Mouse (Mus musculus) stomach, embryonic 15.5 days (tissue): ENCODE measurements around the gene Ttc21b. TPM values are rescaled to one million over a fixed set of nuclear protein-coding genes. Genes with fewer than 3 reads are reported as not detected.

Experiments
- ATAC-seq: fragments of 200-750 bp; cut with Nextera tagmentation; 2 replicates; pipeline ENCODE4 v1.8.0; 2017; ENCODE audit warnings: low read depth, moderate number of reproducible peaks, moderate TSS enrichment; ENCODE audit not compliant: insufficient read depth, low FRiP score
- H3K27ac ChIP-seq: fragments of 300-500 bp; sonication (generic); 2 replicates; pipeline ENCODE4 v1.5.1; 2015; ENCODE audit warnings: mild to moderate bottlenecking, inconsistent platforms
- H3K27me3 ChIP-seq: fragments of 300-500 bp; sonication (generic); replicated peaks from 2 replicates; pipeline ENCODE4 v1.6.1; 2015; ENCODE audit warnings: inconsistent platforms
- H3K36me3 ChIP-seq: fragments of 300-500 bp; sonication (generic); 2 replicates; pipeline ENCODE4 v1.6.1; 2015; ENCODE audit warnings: inconsistent platforms
- H3K4me1 ChIP-seq: fragments of 300-500 bp; sonication (generic); 2 replicates; pipeline ENCODE4 v1.6.1; 2015; ENCODE audit warnings: inconsistent platforms
- H3K4me2 ChIP-seq: fragments of 300-500 bp; sonication (generic); 2 replicates; pipeline ENCODE4 v1.6.1; 2015; ENCODE audit warnings: mild to moderate bottlenecking, inconsistent platforms
- H3K4me3 ChIP-seq: fragments of 300-500 bp; sonication (generic); replicated peaks from 2 replicates; pipeline ENCODE4 v1.5.1; 2015; ENCODE audit warnings: inconsistent platforms
- H3K9ac ChIP-seq: fragments of 300-500 bp; sonication (generic); 2 replicates; pipeline ENCODE4 v1.6.1; 2015; ENCODE audit warnings: inconsistent platforms
- H3K9me3 ChIP-seq: fragments of 300-500 bp; sonication (generic); 2 replicates; pipeline ENCODE4 v1.6.1; 2016; ENCODE audit warnings: inconsistent platforms
- WGBS: fragments of 180-500 bp; shearing (Covaris S2); methylation state at CpG from one replicate; pipeline ENCODE4 v1.1.7; 2015; 5-methylcytosine and 5-hydroxymethylcytosine counted together
- polyA plus RNA-seq: library from polyadenylated mRNA; unstranded; fragments of >200 nt; fragmentation: Nextera tagmentation; extraction: Ambion mirVana; gene quantifications from 2 replicates; pipeline ENCODE4 v1.2.1, GENCODE M21; 2015

Gene Ttc21b
- polyA plus RNA-seq, 1 experiment from 2014 or later = 11.5 TPM

DNA sequence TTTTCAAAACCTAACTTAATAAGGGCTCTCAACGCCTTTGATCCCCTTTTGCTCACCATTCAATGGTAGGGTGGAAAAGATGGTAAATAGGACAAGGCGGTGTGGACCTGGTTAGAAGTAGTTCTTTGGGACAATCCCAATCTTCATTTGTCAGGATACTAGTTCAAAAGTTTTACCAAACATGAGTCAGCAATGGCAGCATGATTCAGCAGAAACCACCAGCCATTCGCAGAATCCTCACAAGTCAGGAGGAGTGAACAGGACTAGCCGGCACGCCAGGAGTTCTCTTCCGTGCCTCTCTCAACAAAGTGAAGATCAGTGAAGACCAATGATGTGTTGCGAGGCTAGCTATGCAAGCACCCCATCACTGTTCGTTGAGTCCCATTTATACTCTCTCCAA lies 91.4 kb downstream of the Ttc21b start:
- ATAC-seq = no peak
- Histone ChIP-seq H3K9me3 (no peaks in the 10 kb centered on the region), H3K9ac (no peak overlapping the region), H3K4me2 (no peak overlapping the region), H3K4me1 (no peaks in the 10 kb centered on the region), H3K27ac (no peak overlapping the region), H3K27me3 (no peaks in the 10 kb centered on the region), H3K4me3 (no peak overlapping the region), H3K36me3 (no peaks in the 10 kb centered on the region)
- WGBS = 93% methylated on average over 8 of the region's 8 CpGs

DNA sequence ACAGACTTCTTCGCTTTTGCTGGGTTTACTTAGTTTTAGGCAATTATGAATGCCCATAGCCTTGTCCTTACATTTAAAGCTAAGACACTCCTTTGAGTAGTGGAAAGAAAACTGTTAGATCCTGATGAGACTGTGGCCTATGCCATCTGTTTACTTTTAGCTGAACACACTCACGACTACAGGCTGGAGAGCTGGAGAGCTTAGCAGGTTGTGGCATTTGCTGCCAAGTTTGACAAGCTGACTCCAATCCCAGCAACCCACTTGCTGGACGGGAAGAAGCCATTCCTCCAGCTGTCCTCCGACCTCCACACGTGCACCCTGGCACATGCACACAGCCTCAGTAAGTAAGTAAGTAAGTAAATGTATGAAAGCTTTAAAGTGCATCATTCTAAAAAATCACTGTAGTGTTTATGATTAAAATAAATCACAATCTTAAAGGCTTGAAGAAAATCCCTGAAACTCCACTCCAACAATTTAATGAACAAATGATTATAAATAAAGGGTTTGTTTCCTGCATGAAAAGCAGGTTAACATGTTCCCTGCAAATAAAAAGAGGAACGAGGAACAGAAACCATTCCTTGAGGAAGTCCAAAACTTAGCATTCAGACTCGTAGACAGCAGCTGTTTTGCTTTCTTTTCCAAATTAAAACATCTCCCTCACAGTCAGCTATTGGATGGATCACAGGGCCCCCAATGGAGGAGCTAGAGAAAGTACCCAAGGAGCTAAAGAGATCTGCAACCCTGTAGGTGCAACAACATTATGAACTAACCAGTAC lies 98.1 kb downstream of the Ttc21b start:
- Histone ChIP-seq H3K4me3 (no peak overlapping the region), H3K27me3 (no peaks in the 10 kb centered on the region), H3K9ac (no peak overlapping the region), H3K27ac (no peak overlapping the region), H3K36me3 (no peaks in the 10 kb centered on the region), H3K9me3 (no peaks in the 10 kb centered on the region), H3K4me1 (no peaks in the 10 kb centered on the region), H3K4me2 (no peak overlapping the region)
- WGBS = 37% methylated on average over 7 of the region's 7 CpGs
- ATAC-seq = no peak

DNA sequence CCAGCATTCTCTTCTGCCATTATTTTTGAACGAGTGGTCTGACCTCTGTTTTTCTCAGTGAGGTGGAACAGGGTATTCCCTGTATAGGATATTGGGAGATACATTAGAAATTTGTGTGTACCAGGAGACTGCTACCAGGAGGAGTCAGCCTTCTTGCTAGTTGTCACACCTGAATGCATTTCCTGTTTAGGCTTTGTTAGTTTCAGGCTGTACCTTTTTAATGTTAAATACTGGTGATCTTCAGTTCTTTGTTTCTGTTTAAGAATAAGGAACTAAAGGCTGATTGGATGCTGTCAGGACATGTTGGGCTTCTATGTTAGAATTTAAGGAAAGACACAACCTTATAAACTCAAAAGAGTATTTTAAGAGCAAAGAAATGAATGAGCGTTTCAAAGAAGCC lies 105.0 kb downstream of the Ttc21b start:
- no peaks in the 10 kb centered on the region for H3K27me3 ChIP-seq
- no peaks in the 10 kb centered on the region for H3K9me3 ChIP-seq
- no peak overlapping the region for H3K27ac ChIP-seq
- no peak overlapping the region for H3K4me3 ChIP-seq
- H3K4me1 ChIP-seq = no peaks in the 10 kb centered on the region
- no peak overlapping the region for H3K9ac ChIP-seq
- no peak for ATAC-seq
- H3K4me2 ChIP-seq = no peak overlapping the region
- 73% methylated on average over 2 of the region's 2 CpGs for WGBS
- no peaks in the 10 kb centered on the region for H3K36me3 ChIP-seq

DNA sequence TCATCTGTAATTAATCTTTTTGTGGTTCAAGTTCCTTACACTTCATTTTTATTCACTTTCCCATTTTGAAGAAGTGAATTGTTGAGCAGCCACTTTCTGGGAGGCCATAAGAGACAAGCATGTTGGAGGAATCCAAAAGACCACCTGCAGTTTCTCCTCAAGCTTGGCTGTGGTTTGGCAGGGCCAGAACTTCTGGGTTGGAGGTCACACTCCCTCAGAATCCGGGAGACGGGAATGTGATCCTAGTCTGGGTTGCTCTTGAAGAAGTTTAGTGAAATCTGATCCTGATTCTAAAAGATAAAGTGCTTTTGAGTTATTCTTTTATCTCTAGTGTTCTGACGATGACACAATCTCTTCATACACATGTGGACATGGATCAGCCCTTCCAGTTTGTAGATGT lies 105.9 kb downstream of the Ttc21b start:
- no peak for ATAC-seq
- H3K4me3 ChIP-seq = no peak overlapping the region
- no peaks in the 10 kb centered on the region for H3K36me3 ChIP-seq
- no peak overlapping the region for H3K27ac ChIP-seq
- 33% methylated on average over 3 of the region's 3 CpGs for WGBS
- no peaks in the 10 kb centered on the region for H3K9me3 ChIP-seq
- H3K4me1 ChIP-seq = no peaks in the 10 kb centered on the region
- no peak overlapping the region for H3K4me2 ChIP-seq
- no peak overlapping the region for H3K9ac ChIP-seq
- no peaks in the 10 kb centered on the region for H3K27me3 ChIP-seq

DNA sequence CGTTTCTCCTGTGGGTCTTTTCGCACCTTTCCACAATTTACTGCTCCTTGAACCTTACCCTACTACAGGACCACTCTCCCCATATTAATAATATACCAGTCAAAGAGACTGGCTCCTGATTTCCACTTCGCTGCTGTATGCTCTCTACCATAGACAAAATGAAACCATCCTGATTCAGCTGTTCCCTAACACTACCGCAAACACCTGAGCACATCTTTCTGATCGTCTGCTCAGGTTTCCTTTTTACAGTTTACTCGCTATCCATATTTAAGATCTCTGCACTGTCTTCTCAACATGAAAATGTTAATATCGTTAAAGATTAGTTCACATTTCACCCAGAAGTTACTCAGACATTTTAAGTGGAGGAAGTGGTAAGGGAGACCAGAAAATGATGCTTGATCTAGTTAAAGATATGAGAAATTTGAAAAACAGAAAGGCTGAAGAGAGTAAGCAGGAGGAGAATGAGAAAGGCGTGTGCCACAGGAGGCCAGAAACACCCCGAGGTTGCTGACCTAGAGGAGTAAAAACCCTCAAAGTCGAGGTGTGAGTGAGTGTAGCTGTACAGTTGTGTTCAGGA lies 107.7 kb downstream of the Ttc21b start:
- WGBS = 77% methylated on average over 10 of the region's 10 CpGs
- H3K9me3 ChIP-seq = no peaks in the 10 kb centered on the region

DNA sequence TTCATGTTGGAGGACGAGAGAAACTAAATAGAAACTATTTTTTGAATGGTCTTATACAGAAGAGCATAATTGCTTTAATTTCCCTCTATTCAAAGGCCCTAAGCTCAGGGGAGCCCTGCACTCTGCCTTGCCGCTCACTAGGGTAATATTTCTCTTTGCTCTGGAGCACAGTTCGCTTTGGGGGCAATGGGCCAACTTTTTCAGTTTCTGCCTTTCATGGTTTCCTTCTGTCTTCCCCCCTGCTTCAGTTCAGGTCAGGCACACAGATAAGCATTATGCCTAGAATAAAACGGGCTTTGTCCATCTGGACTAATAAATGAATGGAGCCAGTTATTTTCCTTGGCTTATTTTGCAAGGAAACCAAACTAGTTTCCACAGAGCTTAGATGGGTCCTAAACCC lies 109.9 kb downstream of the Ttc21b start:
- no peaks in the 10 kb centered on the region for H3K4me1 ChIP-seq
- no peak overlapping the region for H3K9ac ChIP-seq
- no peak overlapping the region for H3K4me2 ChIP-seq
- no peaks in the 10 kb centered on the region for H3K27me3 ChIP-seq
- no peaks in the 10 kb centered on the region for H3K9me3 ChIP-seq
- no peak for ATAC-seq
- no peak overlapping the region for H3K4me3 ChIP-seq
- WGBS = 61% methylated on average over 4 of the region's 4 CpGs
- no peak overlapping the region for H3K27ac ChIP-seq
- H3K36me3 ChIP-seq = no peaks in the 10 kb centered on the region

More for the DNA sequence above, 107.7 kb downstream of the Ttc21b start:
- no peak for ATAC-seq
- Histone ChIP-seq H3K27ac (no peak overlapping the region), H3K4me3 (no peak overlapping the region), H3K4me1 (no peaks in the 10 kb centered on the region), H3K36me3 (no peaks in the 10 kb centered on the region), H3K27me3 (no peaks in the 10 kb centered on the region), H3K9ac (no peak overlapping the region), H3K4me2 (no peak overlapping the region)

DNA sequence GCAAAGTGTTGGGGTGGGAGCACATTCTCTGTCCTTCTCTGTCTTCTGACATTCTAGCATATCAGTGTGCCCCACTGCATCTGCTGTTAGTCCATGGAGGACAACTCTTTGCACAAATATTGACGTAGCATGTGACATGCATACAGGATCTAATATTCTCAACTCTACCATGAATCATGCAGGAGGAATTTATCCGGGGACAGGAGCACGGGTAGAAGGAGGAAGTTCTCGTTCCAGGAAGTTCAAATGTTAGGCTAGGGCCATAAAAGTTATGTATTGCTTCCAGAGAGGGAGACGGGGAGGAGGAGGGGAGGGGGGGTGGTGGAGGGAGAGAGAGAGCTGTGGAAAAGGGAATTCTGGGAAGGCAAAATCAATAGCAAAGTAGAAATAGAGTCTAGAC lies 111.6 kb downstream of the Ttc21b start:
- no peak overlapping the region for H3K4me2 ChIP-seq

DNA sequence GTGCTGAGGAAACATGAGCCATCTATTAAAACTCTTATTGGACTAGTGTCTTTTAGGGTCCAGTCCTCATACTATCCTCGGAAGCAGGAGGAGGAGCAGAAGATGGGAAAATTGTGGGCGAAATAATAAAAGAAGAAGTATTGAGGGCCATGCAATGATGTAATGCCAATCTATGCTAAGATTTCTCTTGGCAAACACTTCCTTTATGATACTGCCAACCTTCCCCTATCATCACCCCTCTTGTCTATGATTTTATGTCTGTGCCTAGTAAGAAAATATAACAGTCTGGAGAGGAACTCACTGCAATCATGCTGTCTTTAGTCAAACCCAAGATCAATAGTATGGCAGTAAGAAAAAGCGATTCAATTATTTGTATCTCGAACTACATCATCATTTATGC lies 113.1 kb downstream of the Ttc21b start:
- WGBS = 95% methylated on average over 4 of the region's 4 CpGs
- ATAC-seq = no peak
- H3K4me3 ChIP-seq = no peak overlapping the region

More for the DNA sequence above, 111.6 kb downstream of the Ttc21b start:
- H3K4me3 ChIP-seq = no peak overlapping the region
- H3K4me1 ChIP-seq = no peaks in the 10 kb centered on the region
- peak; percentile 68; the same call in 1 of the 2 replicates for ATAC-seq
- no peak overlapping the region for H3K27ac ChIP-seq
- H3K9me3 ChIP-seq = no peaks in the 10 kb centered on the region
- H3K9ac ChIP-seq = no peak overlapping the region
- WGBS = 11% methylated on average over 5 of the region's 5 CpGs
- no peaks in the 10 kb centered on the region for H3K27me3 ChIP-seq
- no peaks in the 10 kb centered on the region for H3K36me3 ChIP-seq

DNA sequence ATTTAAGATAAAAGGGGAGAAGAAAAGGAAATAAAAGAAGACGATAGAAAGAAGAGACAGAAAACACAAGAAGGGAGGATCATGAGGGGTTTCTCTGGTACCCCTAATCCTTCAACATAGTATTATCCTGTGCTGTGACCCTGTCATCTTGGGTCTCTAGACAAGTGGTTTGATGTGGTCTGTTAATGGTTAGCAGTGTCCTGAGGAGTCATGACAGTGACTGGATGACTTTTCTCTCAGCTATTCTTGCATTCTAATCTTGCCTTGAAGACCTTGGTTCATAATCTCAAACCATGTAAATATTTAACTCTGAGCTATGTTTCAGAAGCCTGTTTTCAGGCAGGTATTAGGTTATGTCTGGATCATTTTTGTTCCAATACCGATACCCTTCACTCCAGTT lies 113.7 kb downstream of the Ttc21b start:
- no peaks in the 10 kb centered on the region for H3K36me3 ChIP-seq
- no peaks in the 10 kb centered on the region for H3K27me3 ChIP-seq
- no peak overlapping the region for H3K4me2 ChIP-seq
- H3K27ac ChIP-seq = no peak overlapping the region
- no peaks in the 10 kb centered on the region for H3K9me3 ChIP-seq
- no peaks in the 10 kb centered on the region for H3K4me1 ChIP-seq
- ATAC-seq = no peak
- no peak overlapping the region for H3K4me3 ChIP-seq
- H3K9ac ChIP-seq = no peak overlapping the region
- WGBS = 72% methylated on average over 2 of the region's 2 CpGs

More for the DNA sequence above, 113.1 kb downstream of the Ttc21b start:
- Histone ChIP-seq H3K9me3 (no peaks in the 10 kb centered on the region), H3K27ac (no peak overlapping the region), H3K27me3 (no peaks in the 10 kb centered on the region), H3K36me3 (no peaks in the 10 kb centered on the region), H3K9ac (no peak overlapping the region), H3K4me1 (no peaks in the 10 kb centered on the region), H3K4me2 (no peak overlapping the region)

DNA sequence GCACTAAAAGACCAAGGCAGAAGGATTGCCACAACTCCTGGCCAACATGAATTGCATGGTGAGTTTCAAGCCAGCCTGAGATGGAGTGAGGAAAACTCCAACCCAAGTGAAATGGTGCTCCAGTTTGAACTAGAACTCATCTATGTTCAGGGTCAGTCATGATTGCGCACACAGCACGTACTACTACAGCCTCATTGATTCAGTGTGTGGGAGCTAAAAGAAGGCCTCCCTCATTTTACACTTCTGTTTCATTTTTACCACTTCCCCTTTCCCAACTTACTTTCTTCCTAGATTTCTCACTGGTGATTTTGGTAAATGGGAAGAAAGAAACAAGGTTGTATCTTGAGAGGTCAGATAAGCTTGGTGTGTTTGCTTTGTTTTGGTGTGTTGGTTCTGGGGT lies 114.1 kb downstream of the Ttc21b start:
- Histone ChIP-seq H3K9ac (no peak overlapping the region), H3K36me3 (no peaks in the 10 kb centered on the region), H3K27me3 (no peaks in the 10 kb centered on the region), H3K4me1 (no peaks in the 10 kb centered on the region), H3K4me3 (no peak overlapping the region), H3K27ac (no peak overlapping the region), H3K9me3 (no peaks in the 10 kb centered on the region), H3K4me2 (no peak overlapping the region)
- no peak for ATAC-seq
- 90% methylated on average over 2 of the region's 2 CpGs for WGBS

DNA sequence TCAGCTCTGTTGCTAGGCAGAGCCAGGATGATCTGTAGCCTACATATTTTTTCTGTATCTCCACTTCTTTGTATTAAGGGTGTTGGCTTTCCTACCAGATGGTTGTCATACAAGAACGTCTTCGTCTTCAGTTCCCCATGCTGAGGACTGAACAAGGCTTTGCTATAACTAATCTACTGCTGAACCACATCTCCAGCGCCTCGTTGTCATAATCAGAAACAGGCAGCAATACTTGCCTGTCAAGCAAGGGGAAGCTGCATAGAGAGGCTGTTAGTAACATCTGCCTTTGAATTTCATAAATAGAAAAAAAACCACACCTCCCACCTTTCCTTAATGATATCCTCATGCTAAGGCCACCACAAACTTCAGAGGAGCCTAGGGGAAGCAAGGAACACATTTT lies 116.2 kb downstream of the Ttc21b start:
- Histone ChIP-seq H3K27me3 (no peaks in the 10 kb centered on the region), H3K4me1 (no peaks in the 10 kb centered on the region), H3K4me2 (no peak overlapping the region), H3K27ac (no peak overlapping the region), H3K36me3 (no peaks in the 10 kb centered on the region), H3K4me3 (no peak overlapping the region), H3K9me3 (no peaks in the 10 kb centered on the region), H3K9ac (no peak overlapping the region)
- no peak for ATAC-seq
- 72% methylated on average over 4 of the region's 4 CpGs for WGBS
